Mouse (Mus musculus): ENCODE results near the gene Zdhhc17. TPM values are rescaled to one million over a fixed set of nuclear protein-coding genes. Genes with fewer than 3 reads are reported as not detected.

The Zdhhc17 gene
- 39.6 TPM for polyA plus RNA-seq (2017; shearing (Covaris generic))

DNA sequence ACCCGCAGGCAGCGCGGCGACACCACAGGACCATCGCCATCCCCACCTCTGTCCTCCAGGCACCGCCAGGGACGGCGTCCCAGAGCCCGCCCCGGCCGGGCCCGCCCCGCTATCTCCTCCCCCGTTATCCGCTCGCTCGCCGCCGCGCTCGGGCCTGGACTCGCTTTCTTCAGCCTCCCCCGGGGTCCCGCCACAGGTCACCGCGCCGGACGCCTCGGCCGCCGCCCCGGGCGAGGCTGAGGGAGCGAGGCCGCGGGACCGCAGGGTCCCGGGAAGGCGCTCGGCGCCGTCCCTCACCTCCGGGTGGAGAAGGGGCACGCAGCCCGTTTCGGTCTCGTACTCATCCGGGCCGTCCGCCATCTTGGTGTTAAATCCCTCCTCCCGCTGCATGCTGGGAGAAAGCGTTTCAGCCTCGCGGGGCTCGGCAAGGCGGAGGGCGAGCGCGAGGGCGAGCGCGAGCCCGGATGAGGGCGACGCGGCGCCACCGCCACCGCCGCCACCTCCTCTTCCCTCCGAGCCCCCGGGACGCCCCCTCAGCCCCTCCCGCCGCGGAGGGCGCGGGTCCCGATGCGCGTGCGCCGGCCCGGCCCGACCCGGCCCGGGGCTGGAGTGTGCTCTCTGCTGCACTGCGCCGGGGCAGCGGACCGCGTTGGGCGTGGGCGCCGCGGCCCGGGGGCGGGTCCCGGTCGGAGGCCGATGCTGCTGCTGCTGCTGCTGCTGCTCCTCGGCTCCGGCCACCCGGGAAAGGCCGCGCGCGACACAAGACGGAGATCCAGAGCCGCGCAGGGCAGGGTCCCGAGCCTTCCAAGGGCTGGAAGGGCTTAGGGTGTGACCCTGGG lies at the start of gene Zdhhc17:
Gene Zdhhc17, minus strand, starts transcription at position 500 of the 839 bp plus-strand sequence.

DNA sequence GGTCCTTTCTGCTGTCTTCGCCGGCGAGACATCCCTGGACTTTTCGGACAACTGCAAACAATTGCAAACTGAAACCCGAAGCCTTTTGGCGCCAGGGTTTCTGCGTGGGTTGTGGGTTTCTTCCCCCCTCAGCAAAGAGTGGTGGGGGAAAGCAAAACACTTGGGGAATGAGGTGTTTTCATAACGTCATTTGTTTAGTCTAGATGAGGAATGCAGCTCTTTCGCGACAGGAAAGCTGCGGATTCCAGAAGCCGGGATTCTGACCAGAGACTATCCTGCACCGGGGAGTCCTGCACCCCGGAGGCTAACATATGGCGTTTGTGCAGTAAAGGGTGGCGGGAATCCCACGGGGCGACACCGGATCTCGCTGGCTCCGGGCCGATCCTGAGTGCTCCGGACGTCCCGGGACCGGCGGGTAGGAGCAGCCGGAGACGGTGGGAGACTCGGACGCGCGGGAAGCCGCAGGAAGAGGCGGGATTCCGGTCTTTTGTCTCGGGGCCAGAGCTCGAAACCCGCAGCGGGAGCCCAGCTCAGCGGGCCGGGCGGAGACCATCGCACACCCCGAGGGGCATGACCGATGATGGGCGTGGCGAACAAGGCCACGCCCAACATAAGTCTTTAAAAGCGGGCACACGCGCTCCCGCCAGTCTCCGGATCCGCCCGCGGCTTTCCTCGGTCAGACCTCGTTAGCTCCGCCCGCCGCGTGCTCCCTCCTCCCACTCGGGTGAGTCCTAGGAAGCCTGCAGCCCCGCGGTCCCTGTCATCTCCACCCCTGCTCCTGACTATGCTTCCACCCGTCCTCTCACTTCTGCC lies 90.2 kb downstream of the Zdhhc17 start, which contains the start of gene Csrp2:
Gene Csrp2, plus strand, starts transcription at position 259 of the 813 bp plus-strand sequence.

Other genes starting within 250 kb of the Zdhhc17 start
- gene Csrp2, start 90.4 kb downstream of the Zdhhc17 start, polyA plus RNA-seq (2017; shearing (Covaris generic)): 2.5 TPM
- 49.0 TPM for gene Osbpl8, start 154.6 kb upstream of the Zdhhc17 start, polyA plus RNA-seq (2017; shearing (Covaris generic))